ENCODE assay signal across 9 mouse cellular contexts in genomic region chr10:30587037-30587436, GRCm38 (mm10). TPM values are rescaled to one million over a fixed set of nuclear protein-coding genes. Genes with fewer than 3 reads are reported as not detected.
DNase-seq lines count a peak whose midpoint lies in the region; ATAC-seq and TF ChIP-seq lines count a peak whose summit lies in the region.
"Had no signal": no experiment of that assay in that cellular context is flagged by ENCODE, and none has a peak within 500 bp of the region (broad histone marks: within the 10 kb centered on the region; RNA-seq: fewer than 3 reads in every experiment).

No protein-coding gene starts in this region.

- peaks cover 4% of the 10 kb centered on the region; the same call in 1 of the 2 replicates for H3K36me3 ChIP-seq in hindbrain, postnatal 0 days (ENCODE audit: insufficient read depth, low read length)

- H3K4me3 ChIP-seq in left cerebral cortex, adult 2 months, result no peak overlapping the region
- H3K4me3 ChIP-seq in hindbrain, postnatal 0 days (ENCODE audit: low read length), result no peak overlapping the region

- TF ChIP-seq CTCF in left cerebral cortex, adult 2 months (IDR thresholded peaks at IDR 0.05), result peak; percentile 52
- peak; percentile 32 for TF ChIP-seq CTCF in hindbrain, postnatal 0 days (IDR thresholded peaks at IDR 0.05; ENCODE audit: low read depth)

- intact Hi-C loops in left cerebral cortex, adult 2 months (cut with DNase I), result loop anchor here (5.0 kb wide), 1 partner anchor 1055 kb away; no protein-coding TSS in a partner anchor
- intact Hi-C loops in left cerebral cortex, postnatal 36 days (cut with DNase I), result loop anchor here (10.0 kb wide), 1 partner anchor 1052 kb away; the partner anchor contains the start of gene Rspo3

- H3K9ac ChIP-seq in hindbrain, postnatal 0 days (replicated peaks; ENCODE audit: low read length), result no peak overlapping the region

- peak; percentile 21 for DNase-seq in cerebellum, adult 9-10 months
- no peak for DNase-seq in cerebellum, postnatal 25 days
- no peak for DNase-seq in left cerebral cortex, adult 2 months (ENCODE audit: extremely low spot score in 1 of 2, low spot score in 2 of 2)
- no peak for DNase-seq in left cerebral cortex, postnatal 36 days (ENCODE audit: low spot score in 2 of 2)
- peak; percentile 49 for DNase-seq in MN1 (ENCODE audit: low spot score)
- DNase-seq in hindbrain, postnatal 0 days (ENCODE audit: low spot score), result peak; percentile 65
- DNase-seq in cerebellum, postnatal 36 days, result no peak
- no peak for DNase-seq in kidney, postnatal 14 days
- DNase-seq: B cell, adult 2 months had no signal

- no peaks in the 10 kb centered on the region for H3K4me1 ChIP-seq in hindbrain, postnatal 0 days (ENCODE audit: insufficient read depth, low read length)

- no peaks in the 10 kb centered on the region for H3K9me3 ChIP-seq in hindbrain, postnatal 0 days (ENCODE audit: low read length)

- H3K27me3 ChIP-seq in hindbrain, postnatal 0 days (ENCODE audit: insufficient read depth, low read length), result no peaks in the 10 kb centered on the region

- H3K27ac ChIP-seq in left cerebral cortex, adult 2 months, result no peak overlapping the region
- H3K27ac ChIP-seq in hindbrain, postnatal 0 days, result no peak overlapping the region

- WGBS in hindbrain, postnatal 0 days, result 61% methylated on average over 5 of the region's 5 CpGs

- no peak overlapping the region for H3K4me2 ChIP-seq in hindbrain, postnatal 0 days (ENCODE audit: low read depth, low read length)

- ATAC-seq in hindbrain, postnatal 0 days, result peak; percentile 69; the same call in 1 of the 2 replicates

RNA-seq across cellular contexts. Expression of gene Trmt11, which starts 13.5 kb away (rescaled TPM):
- total RNA-seq in left cerebral cortex, adult 2 months (2021), result 10 to 100 TPM in 1 of 2 experiments, 1 to 10 TPM in 1; 8.0 to 11.3 TPM
- 1 to 10 TPM; 8.0 to 8.4 TPM for total RNA-seq in left cerebral cortex, postnatal 36 days (2021)
- total RNA-seq in hindbrain, postnatal 0 days (2014; rRNA removed), result 4.5 and 4.9 TPM in 2 replicates
- polyA plus RNA-seq in hindbrain, postnatal 0 days (2015; fragmentation: Nextera tagmentation; extraction: Ambion mirVana), result 16.7 and 20.0 TPM in 2 replicates

RNA-seq across cellular contexts. Expression of gene Hint3, which starts 42.4 kb away (rescaled TPM):
- 10 to 100 TPM; 44.8 to 45.5 TPM for total RNA-seq in left cerebral cortex, adult 2 months (2021)
- total RNA-seq in left cerebral cortex, postnatal 36 days (2021), result 10 to 100 TPM; 44.8 to 45.7 TPM
- 19.9 and 24.4 TPM in 2 replicates for total RNA-seq in hindbrain, postnatal 0 days (2014; rRNA removed)
- polyA plus RNA-seq in hindbrain, postnatal 0 days (2015; fragmentation: Nextera tagmentation; extraction: Ambion mirVana), result 15.9 and 16.4 TPM in 2 replicates

Comparison
In these comparisons a context has a peak if more than half of its experiments do, and no peak if none do; other contexts are left out.
1. DNase-seq: peak in cerebellum, adult 9-10 months (single experiment), MN1 (single experiment) and hindbrain, postnatal 0 days (single experiment); none in cerebellum, postnatal 25 days (0 of 2), left cerebral cortex, adult 2 months (0 of 2), left cerebral cortex, postnatal 36 days (0 of 2), cerebellum, postnatal 36 days (0 of 2) and kidney, postnatal 14 days (single experiment).